Mouse (Mus musculus) spleen, postnatal 36 days (tissue): ENCODE measurements at regions not wholly inside any gene's neighbourhood (a gene's known extent, or its start where the extent isn't known, plus 50 kb on each side); places are given as distances from the start of the nearest gene placed in this dataset.

Source experiments
- DNase-seq, 2 experiments: peaks; one replicate each; pipeline ENCODE4 v3.0.0; 2022; ENCODE audit warnings: low spot score in 2 of 2, mixed read lengths in 1 of 2

DNA sequence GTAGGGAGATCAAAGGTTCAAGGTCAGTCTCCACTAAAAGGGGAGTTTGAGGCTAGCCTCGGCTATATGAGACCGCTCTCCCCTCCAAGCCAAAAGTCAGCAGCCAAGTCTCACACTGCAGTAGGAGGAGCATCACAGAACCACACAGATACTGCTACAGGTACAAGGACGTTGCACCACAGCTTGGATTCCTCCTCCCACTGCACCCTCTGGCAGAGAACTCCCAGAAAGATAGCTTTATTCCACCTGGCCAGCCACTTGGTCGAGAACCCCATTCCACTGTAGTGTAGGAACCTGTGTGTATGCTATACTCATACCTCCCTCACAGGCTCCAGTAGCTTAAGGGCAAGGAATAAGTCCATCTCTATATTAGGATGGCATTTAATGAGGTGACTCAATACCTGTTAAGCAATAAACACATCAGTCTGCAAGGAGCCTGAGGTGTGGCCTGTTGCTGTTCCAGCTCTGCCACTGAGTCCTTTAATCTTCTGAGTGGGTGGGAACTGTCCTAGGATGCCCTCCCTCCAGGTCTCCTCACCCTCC lies 254.0 kb downstream of the Sox4 start:
- no peak for DNase-seq

DNA sequence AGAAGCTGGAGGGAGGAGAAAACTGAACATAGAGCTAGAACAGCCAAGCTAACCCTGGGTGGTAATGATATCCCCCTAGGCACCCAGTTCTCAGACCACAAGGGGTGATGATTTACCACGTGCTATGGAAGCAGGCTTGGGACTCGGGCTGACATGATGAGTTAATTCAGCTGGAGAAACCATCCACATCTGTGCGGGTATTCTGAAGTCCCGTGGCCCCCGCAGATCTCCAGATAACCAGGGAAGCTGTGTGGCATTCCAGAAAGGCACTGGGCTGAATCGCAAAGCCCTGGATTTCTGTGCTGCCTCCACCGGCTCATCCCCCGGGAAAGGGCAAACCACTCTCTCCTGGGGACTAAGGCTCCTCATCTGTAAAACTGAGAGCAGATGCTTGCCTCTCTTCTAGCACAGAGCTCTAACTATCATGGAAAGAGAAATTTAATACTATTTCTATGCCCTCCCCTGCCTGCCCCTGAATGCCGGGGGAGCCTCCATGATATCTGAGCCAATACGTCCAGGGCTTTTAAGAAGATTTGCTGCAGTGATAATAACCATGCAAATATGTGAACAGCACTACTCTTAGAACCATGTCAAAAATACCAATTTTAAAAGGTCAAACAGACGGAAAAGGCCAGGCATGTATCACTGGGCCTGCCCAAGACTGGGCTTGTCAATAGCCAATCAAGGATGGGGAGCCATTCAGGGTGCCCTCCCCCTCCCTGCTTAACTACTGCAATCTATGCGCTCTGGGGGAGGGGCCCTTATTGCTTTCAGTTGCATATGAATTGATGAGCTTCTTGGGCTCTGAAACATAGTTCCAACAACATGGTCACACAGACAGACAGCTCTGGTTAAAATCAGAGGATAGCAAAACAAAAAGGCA lies 255.5 kb downstream of the Sox4 start:
- DNase-seq, result no peak

DNA sequence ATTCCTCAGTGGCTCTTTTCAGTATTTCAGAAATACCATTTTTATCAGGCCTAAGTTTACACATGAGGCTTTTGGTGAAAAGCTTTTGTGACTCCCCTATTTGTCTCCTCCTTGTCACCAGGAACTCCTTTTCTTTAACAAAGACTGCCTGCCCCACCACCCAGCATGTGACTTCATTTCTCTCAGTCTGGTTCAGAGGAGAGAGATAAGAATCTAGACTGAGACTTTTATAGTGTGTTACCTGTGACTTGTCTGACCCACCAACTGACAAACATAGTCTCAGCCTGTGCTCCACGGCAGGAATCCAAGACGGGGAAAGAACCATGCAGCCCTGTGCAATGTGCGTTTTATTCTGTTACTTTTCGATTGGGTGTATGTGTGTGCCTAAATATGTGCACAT lies 260.4 kb downstream of the Sox4 start:
- DNase-seq, result no peak

- DNase-seq, result no peak
Observed at GRCm38 (mm10) chr13:28692587-28692986, 260.9 kb downstream of the Sox4 start.

GRCm38 (mm10) chr13:28690511-28691160 lies 262.9 kb downstream of the Sox4 start:
- DNase-seq, result no peak

GRCm38 (mm10) chr13:28687838-28688237 lies 265.7 kb downstream of the Sox4 start:
- no peak for DNase-seq

GRCm38 (mm10) chr13:28684311-28684710 lies 269.2 kb downstream of the Sox4 start:
- no peak for DNase-seq

- no peak for DNase-seq
Observed at GRCm38 (mm10) chr13:28680266-28680665, 273.2 kb downstream of the Sox4 start.

- no peak for DNase-seq
Observed at GRCm38 (mm10) chr13:28673622-28674021, 279.9 kb downstream of the Sox4 start.

GRCm38 (mm10) chr13:28671543-28671942 lies 282.0 kb downstream of the Sox4 start:
- no peak for DNase-seq

DNA sequence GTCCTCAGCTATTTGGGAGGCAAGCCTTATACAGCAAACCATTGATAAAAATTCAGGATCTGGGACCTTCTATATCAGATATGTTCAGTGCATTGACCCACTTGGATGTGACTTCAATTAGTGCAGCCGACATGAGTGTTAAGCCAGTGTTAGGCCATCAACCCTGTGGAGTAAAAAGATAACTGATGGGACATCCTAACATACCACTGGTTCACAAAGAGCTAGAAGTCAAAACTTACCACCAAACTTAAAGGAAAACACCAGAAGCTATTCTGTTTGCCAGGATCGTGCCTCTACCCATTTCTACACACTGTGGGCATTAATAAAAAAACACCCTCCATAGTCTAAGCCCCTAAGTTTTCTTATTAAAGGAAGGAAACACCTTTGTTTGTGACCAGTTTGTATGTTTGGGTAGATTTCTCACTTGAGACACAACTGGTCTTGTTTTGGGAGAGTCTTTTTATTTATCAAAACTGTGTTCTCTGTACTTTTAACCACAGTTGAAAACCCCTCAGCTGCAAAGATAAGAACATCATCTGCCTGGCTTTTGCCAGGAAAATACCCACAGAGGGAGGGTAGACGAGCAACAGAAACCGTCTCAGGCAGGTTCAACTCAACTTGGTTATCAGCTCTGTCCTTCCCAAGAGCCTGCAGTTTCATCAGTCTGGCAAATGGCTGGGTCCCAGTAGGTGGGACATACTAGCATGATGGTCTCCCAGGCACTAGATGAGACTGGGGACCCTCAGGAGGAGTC lies 283.5 kb downstream of the Sox4 start:
- DNase-seq, result no peak

- DNase-seq, result no peak
Observed at GRCm38 (mm10) chr13:28666832-28667231, 286.7 kb downstream of the Sox4 start.

GRCm38 (mm10) chr13:28665150-28665549 lies 288.4 kb downstream of the Sox4 start:
- no peak for DNase-seq

GRCm38 (mm10) chr13:28664698-28665097 lies 288.8 kb downstream of the Sox4 start:
- DNase-seq, result no peak

DNA sequence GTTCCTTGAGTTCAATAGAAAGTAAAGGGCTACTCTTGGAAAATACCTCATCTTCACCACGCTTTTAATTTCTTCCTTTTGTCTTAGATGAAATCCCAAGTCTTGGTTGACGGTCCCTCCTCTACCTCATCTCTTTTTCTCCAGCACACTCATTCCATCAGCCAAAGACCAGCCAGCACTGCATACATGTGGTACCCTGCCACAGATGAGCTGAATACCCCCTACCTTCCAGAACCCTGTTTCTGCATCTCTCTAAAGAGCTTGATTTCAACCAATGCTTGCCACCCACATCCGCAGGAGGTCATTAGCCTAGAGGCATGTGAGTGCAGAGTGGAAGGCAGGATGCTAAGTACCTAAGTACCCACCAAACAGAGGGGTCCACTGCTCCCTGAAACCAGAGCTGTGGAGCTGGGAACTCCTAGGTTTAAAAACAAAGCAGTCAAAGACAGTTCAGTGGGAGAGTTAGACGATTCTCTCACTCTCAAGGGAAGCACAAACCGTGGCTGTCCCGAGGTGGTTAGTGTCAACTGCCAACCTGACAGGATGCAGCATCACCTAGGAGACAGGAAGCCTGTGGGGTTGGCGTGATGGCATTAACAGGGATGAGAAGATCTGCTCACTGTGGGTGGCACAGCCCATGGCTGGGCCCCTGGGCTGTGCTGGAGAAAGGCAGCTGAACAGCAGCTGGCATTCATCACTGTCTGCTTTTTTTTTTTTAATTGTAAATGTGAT lies 289.4 kb downstream of the Sox4 start:
- no peak for DNase-seq

DNA sequence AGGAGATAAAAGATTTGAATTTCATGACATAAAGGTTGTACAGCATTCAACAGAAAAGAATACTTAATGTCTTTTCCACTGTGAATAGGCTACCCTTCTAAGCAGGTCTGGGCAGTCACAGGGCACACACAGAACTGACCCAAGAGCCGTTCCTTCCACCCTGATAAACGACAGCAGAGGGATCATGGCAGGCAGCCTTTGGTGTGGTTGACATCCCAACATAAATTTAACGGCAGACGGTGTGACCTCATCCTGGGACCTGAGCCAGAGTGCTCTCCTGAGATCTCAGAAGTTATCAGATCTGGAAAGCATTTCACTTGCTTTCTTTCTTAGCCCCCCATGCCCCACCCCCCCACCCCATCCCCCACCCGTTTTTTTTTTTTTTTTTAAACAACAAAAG lies 290.1 kb downstream of the Sox4 start:
- DNase-seq, result no peak

GRCm38 (mm10) chr13:28662316-28662752 lies 291.2 kb downstream of the Sox4 start:
- DNase-seq, result no peak

- no peak for DNase-seq
Observed at GRCm38 (mm10) chr13:28660151-28660550, 293.4 kb downstream of the Sox4 start.

DNA sequence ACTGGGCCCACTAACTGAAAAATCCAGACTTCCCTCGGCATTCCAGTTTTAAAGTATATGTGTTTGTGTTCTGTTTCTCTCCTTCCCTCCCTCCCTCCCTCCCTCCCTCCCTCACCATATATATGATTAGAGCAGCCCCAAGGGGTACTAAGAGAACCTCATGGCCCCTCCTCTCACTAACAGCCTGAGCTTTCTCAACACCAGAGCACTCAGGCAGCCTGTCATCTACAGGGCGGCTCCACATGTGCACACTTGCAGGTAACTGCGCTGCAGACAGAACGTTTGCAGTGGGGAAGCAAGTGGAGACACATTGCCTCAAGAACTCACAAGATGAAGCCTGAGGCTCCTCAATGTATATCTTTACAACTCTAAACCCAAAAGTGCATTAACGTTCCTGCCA lies 294.9 kb downstream of the Sox4 start:
- no peak for DNase-seq

DNA sequence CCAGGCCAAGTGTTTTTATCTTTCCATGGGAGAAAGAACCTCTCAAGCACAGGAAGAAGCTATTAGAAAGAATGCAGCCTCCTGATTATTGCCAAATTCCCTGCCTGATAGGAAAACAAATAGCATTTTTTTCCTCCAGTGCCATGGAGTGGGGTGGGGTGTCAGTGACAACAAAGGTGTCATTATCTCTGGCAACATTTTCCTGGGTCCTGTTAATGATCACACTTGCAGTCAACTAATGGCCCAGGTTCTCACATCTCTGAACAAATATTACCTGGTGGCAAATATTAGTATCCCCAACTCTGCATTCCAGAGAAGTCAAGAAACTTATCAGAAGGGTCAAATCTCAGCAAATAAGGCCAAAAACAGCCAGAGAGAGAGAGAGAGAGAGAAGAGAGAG lies 298.6 kb downstream of the Sox4 start:
- DNase-seq, result no peak

GRCm38 (mm10) chr13:28653362-28653761 lies 300.2 kb downstream of the Sox4 start:
- no peak for DNase-seq
